Mouse (Mus musculus) CH12.LX (cell line): ENCODE measurements around the gene 1700016H13Rik.

Experiments
- CHD1 ChIP-seq: IDR thresholded peaks from 2 replicates; pipeline ENCODE4 v1.6.1; 2012; ENCODE audit warnings: low read depth, low read length, improper control_type of control experiment, inconsistent platforms
- CTCF ChIP-seq, 2 experiments: IDR thresholded peaks in 1 of 2; conservative IDR thresholded peaks in 1 of 2; 2 replicates each; pipeline ENCODE4 v1.5.1; 2011 to 2012; ENCODE audit warnings: low read depth in 2 of 2, low read length in 2 of 2, improper control_type of control experiment in 1 of 2, inconsistent platforms in 1 of 2, mild to moderate bottlenecking in 1 of 2, moderate library complexity in 1 of 2
- E2F4 ChIP-seq: IDR thresholded peaks from 2 replicates; pipeline ENCODE4 v1.6.1; 2011; ENCODE audit warnings: low read depth, low read length, improper control_type of control experiment; ENCODE audit not compliant: insufficient replicate concordance
- ETS1 ChIP-seq: conservative IDR thresholded peaks from 2 replicates; pipeline ENCODE4 v1.6.1; 2012; ENCODE audit warnings: low read depth, mild to moderate bottlenecking, inconsistent platforms, low read length, improper control_type of control experiment, moderate library complexity
- MAX ChIP-seq: IDR thresholded peaks from 2 replicates; pipeline ENCODE4 v1.6.1; 2011; ENCODE audit warnings: low read length, improper control_type of control experiment
- MXI1 ChIP-seq: IDR thresholded peaks from 2 replicates; pipeline ENCODE4 v1.6.1; 2011; ENCODE audit warnings: mild to moderate bottlenecking, low read depth, low read length, improper control_type of control experiment
- MYC ChIP-seq: IDR thresholded peaks from 2 replicates; pipeline ENCODE4 v1.6.1; 2011; ENCODE audit warnings: low read depth, mild to moderate bottlenecking, improper control_type of control experiment, low read length
- NELFE ChIP-seq: IDR thresholded peaks from 2 replicates; pipeline ENCODE4 v1.6.1; 2011; ENCODE audit warnings: low read depth, low read length, improper control_type of control experiment
- POLR2A ChIP-seq: IDR thresholded peaks from 2 replicates; pipeline ENCODE4 v1.6.1; 2011; ENCODE audit warnings: low read depth, mild to moderate bottlenecking, improper control_type of control experiment, low read length
- RAD21 ChIP-seq: IDR thresholded peaks from 2 replicates; pipeline ENCODE4 v1.6.1; 2011; ENCODE audit warnings: low read depth, mild to moderate bottlenecking, low read length, improper control_type of control experiment, moderate library complexity
- SIN3A ChIP-seq: IDR thresholded peaks from 2 replicates; pipeline ENCODE4 v1.6.1; 2012; ENCODE audit warnings: low read length, improper control_type of control experiment, inconsistent platforms
- SMC3 ChIP-seq: IDR thresholded peaks from 2 replicates; pipeline ENCODE4 v1.6.1; 2011; ENCODE audit warnings: low read depth, low read length, improper control_type of control experiment
- USF1 ChIP-seq: IDR thresholded peaks from 2 replicates; pipeline ENCODE4 v1.6.1; 2014; ENCODE audit warnings: low read depth, mild to moderate bottlenecking, inconsistent platforms, low read length, improper control_type of control experiment

GRCm38 (mm10) chr5:103624831-103625230 lies 31.0 kb downstream of the 1700016H13Rik start:
- TF ChIP-seq POLR2A (no peak), CTCF (conservative IDR thresholded peaks at IDR 0.05 in 1 of 2, IDR thresholded peaks at IDR 0.05 in 1 of 2; ENCODE audit: low read depth in 2 of 2, low read length in 2 of 2) (no peak), NELFE (no peak), SMC3 (no peak), CHD1 (no peak), RAD21 (no peak), MXI1 (no peak), MAX (no peak), MYC (no peak), E2F4 (no peak), SIN3A (no peak), USF1 (no peak), ETS1 (no peak)
